Mouse (Mus musculus): ENCODE data around the gene Ppp1r1b. TPM values are rescaled to one million over a fixed set of nuclear protein-coding genes. Genes with fewer than 3 reads are reported as not detected.
A peak's percentile ranks its signal among the peaks of the same experiment; 100 is the strongest.

Ppp1r1b gene
- total and polyA plus RNA-seq, 3 experiments = 0.08 TPM; not detected in 2

DNA sequence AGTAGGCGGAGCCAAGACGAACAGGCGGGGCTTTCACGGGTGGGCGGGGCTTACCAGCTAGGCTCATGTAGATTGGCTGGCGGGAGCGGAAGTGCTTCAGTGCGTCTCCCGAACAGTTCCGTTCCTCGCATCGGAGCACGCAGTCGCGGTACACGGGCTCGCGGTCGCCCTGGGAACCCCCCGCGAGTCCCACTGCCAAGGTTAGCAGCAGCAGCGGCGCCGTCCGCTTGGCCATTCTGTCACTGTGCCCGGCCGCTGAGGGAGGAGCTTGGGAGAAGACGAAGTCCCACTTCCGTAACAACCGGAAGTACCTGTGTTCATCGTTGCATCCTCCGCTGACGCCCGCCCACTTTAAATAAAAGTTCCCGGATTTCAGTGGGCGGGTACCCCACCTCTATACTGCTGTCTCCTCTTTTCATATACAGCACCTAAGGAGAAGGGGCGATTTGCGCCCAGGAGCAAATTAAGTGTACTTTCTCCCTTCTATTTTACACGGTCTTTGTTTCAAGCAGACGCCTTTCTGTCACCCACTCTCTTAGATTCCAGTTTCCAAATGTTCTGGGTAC, 52.0 kb downstream of the Ppp1r1b start, which contains the start of gene Pgap3:
Pgap3 (minus strand) TSS at position 330 of the 566 bp plus-strand sequence.
- Histone ChIP-seq H3K27ac (ENCODE audit: insufficient read depth, low read depth) (peak within 1 kb of the TSS; percentile 75), H3K4me3 (replicated peaks in 1 of 3; ENCODE audit: low read depth in 2 of 3, low read length in 2 of 3, poor library complexity in 1 of 3) (peak within 1 kb of the TSS; percentile 48 to 68 (median 61)), H3K9me3 (replicated peaks; ENCODE audit: low read length) (no peaks in the 10 kb centered on the region), H3K4me1 (ENCODE audit: control insufficient read depth in 1 of 2, insufficient read depth in 2 of 2) (peaks cover 10 to 16% of the 10 kb centered on the region in 2 experiments), H3K4me2 (ENCODE audit: insufficient read depth, low read depth, poor library complexity, severe bottlenecking) (peak within 1 kb of the TSS; percentile 85), H3K36me3 (replicated peaks in 1 of 2; ENCODE audit: control insufficient read depth in 1 of 2, insufficient read depth in 1 of 2, low read length in 1 of 2) (peaks cover 0 to 6% of the 10 kb centered on the region in 2 experiments), H3K9ac (ENCODE audit: insufficient read depth, low read depth) (peak within 1 kb of the TSS; percentile 80), H3K27me3 (replicated peaks) (peaks cover 23% of the 10 kb centered on the region), H3K79me2 (replicated peaks; ENCODE audit: control insufficient read depth, extremely low read depth, insufficient read depth, poor library complexity, severe bottlenecking) (no peaks in the 10 kb centered on the region)
- TF ChIP-seq ELF1 (IDR thresholded peaks at IDR 0.05; ENCODE audit: low read depth, low read length) (peak; percentile 95), NRF1 (IDR thresholded peaks at IDR 0.05; ENCODE audit: low read depth, low read length) (peak; percentile 75), NELFE (IDR thresholded peaks at IDR 0.05; ENCODE audit: low read depth, low read length) (peak; percentile 70; the same call in 1 of the 2 replicates), MAX (IDR thresholded peaks at IDR 0.05; ENCODE audit: low read length) (peak; percentile 58; the same call in 1 of the 2 replicates), ZKSCAN1 (IDR thresholded peaks at IDR 0.05; ENCODE audit: borderline replicate concordance, low read depth, low read length) (no peak), USF2 (conservative IDR thresholded peaks at IDR 0.05; ENCODE audit: low read depth, low read length) (no peak), PAX5 (IDR thresholded peaks at IDR 0.05; ENCODE audit: low read length) (no peak), ZMIZ1 (IDR thresholded peaks at IDR 0.05; ENCODE audit: low read depth, low read length) (peak; percentile 83), KAT2A (IDR thresholded peaks at IDR 0.05; ENCODE audit: insufficient replicate concordance, low read length) (peak; percentile 90; the same call in 1 of the 2 replicates), RAD21 (IDR thresholded peaks at IDR 0.05; ENCODE audit: low read depth, low read length) (no peak), CTCF (conservative IDR thresholded peaks at IDR 0.05 in 1 of 2, IDR thresholded peaks at IDR 0.05 in 1 of 2; ENCODE audit: low read depth in 2 of 2, low read length in 2 of 2) (no peak), HCFC1 (IDR thresholded peaks at IDR 0.05; ENCODE audit: low read depth, low read length) (peak; percentile 92), ETS1 (conservative IDR thresholded peaks at IDR 0.05; ENCODE audit: low read depth, low read length) (peak; percentile 29; the same call in 1 of the 2 replicates), E2F4 (IDR thresholded peaks at IDR 0.05; ENCODE audit: insufficient replicate concordance, low read depth, low read length) (0 out of 2 replicates have a peak, but pooled peaks have one; percentile 50), MAZ (IDR thresholded peaks at IDR 0.05; ENCODE audit: low read depth, low read length) (0 out of 2 replicates have a peak, but pooled peaks have one; percentile 63), JUND (conservative IDR thresholded peaks at IDR 0.05; ENCODE audit: low read depth, low read length) (no peak; the same call in 1 of the 2 replicates), POLR2A (IDR thresholded peaks at IDR 0.05; ENCODE audit: low read depth, low read length) (peak; percentile 76), ZNF384 (IDR thresholded peaks at IDR 0.05; ENCODE audit: low read depth, low read length) (no peak), USF1 (IDR thresholded peaks at IDR 0.05; ENCODE audit: low read depth, low read length) (no peak), TCF12 (IDR thresholded peaks at IDR 0.05; ENCODE audit: low read depth, low read length) (peak; percentile 78), EP300 (IDR thresholded peaks at IDR 0.05; ENCODE audit: low read length) (no peak), IRF4 (IDR thresholded peaks at IDR 0.05; ENCODE audit: low read depth, low read length) (peak; percentile 80), MAFK (IDR thresholded peaks at IDR 0.05; ENCODE audit: insufficient replicate concordance, low read length) (no peak), TBP (conservative IDR thresholded peaks at IDR 0.05; ENCODE audit: low read depth, low read length) (peak; percentile 64; the same call in 1 of the 2 replicates), GABPA (IDR thresholded peaks at IDR 0.05; ENCODE audit: insufficient replicate concordance, low read depth, low read length) (no peak; the same call in 1 of the 2 replicates), RCOR1 (conservative IDR thresholded peaks at IDR 0.05; ENCODE audit: low read depth, low read length) (no peak), MEF2A (IDR thresholded peaks at IDR 0.05; ENCODE audit: borderline replicate concordance, low read depth, low read length) (peak; percentile 80; the same call in 1 of the 2 replicates), MXI1 (IDR thresholded peaks at IDR 0.05; ENCODE audit: low read depth, low read length) (peak; percentile 83; the same call in 1 of the 2 replicates), BHLHE40 (IDR thresholded peaks at IDR 0.05; ENCODE audit: low read depth, low read length) (no peak), POLR2AphosphoS2 (IDR thresholded peaks at IDR 0.05; ENCODE audit: low read depth, low read length) (no peak), CHD1 (IDR thresholded peaks at IDR 0.05; ENCODE audit: low read depth, low read length) (no peak), CHD2 (IDR thresholded peaks at IDR 0.05; ENCODE audit: low read length) (peak; percentile 73; the same call in 1 of the 2 replicates), MYC (IDR thresholded peaks at IDR 0.05; ENCODE audit: low read depth, low read length) (peak; percentile 45), SMC3 (IDR thresholded peaks at IDR 0.05; ENCODE audit: low read depth, low read length) (no peak), ZC3H11A (IDR thresholded peaks at IDR 0.05; ENCODE audit: low read depth, low read length) (no peak), UBTF (IDR thresholded peaks at IDR 0.05; ENCODE audit: low read depth, low read length) (peak; percentile 48; the same call in 1 of the 2 replicates), JUN (IDR thresholded peaks at IDR 0.05; ENCODE audit: insufficient read depth, low read depth, low read length) (no peak), SIN3A (IDR thresholded peaks at IDR 0.05; ENCODE audit: low read length) (peak; percentile 89)
- in situ Hi-C loops (cut with MboI; ENCODE audit: low pct_ligation_motif_present, low pct_unique_long_range_greater_than_20kb, low sequenced_read_pairs) (no loop called here), dilution Hi-C loops (cut with MboI; ENCODE audit: extremely low pct_ligation_motif_present, extremely low pct_unique_long_range_greater_than_20kb, low sequenced_read_pairs) (no loop called here)
- DNase-seq (ENCODE audit: extremely low read depth) = peak; percentile 98

All from CH12.LX (cell line).